Mouse (Mus musculus) 3T3-L1 (cell line): ENCODE data around the gene Gm10490.
"Not testable (repeated sequence)": the region's sequence is repeated elsewhere in the genome, so short reads cannot be mapped to it uniquely, and the experiment has no call there.

Experiments
- DNase-seq: peaks from one replicate; pipeline ENCODE4 v3.0.0-alpha.2; 2015; ENCODE audit warnings: low read depth, low spot score

Gm10490 gene

DNA sequence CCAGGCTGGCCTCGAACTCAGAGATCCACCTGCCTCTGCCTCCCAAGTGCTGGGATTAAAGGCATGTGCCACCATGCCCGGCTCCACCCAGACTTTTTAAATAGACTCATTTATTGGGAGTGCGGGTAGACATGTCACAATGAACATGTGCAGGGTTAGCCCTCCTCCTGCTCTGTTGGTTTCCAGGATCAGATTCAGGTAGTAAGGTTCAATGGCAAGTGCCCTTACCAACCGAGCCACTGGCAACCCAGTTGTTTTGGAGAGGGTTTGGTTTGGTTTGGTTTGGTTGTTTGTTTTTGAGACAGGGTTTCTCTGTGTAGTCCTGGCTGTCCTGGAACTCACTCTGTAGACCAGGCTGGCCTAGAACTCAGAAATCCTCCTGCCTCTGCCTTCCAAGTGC, at the start of gene Gm10490:
Gene Gm10490 (plus strand): TSS at position 301 of the 400 bp plus-strand sequence.
- DNase-seq: not testable (repeated sequence)

DNA sequence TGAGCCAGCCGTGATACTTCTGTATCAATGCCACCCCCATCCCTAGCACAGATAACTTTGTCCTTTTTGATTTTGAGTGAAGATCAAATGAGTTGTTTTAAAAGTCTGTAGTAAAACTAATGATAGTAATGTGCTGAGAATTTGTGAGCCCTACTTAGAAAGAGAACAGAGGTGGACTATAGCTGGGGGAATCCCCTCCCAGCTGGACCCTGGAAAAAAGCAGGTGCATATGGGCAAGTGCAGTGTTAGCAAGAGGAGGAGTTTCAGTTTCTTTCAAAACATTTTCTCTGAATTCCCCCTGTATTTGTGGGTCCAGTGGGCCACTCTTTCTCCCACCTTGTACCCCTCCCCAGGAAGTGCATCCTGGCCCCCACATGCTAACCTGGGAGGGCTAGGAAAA, 46.2 kb upstream of the Gm10490 start:
- DNase-seq: no peak

GRCm38 (mm10) chrX:7864551-7864950, 44.8 kb upstream of the Gm10490 start:
- DNase-seq: no peak

- DNase-seq: no peak
These were observed 44.0 kb upstream of the Gm10490 start for GRCm38 (mm10) chrX:7865343-7865742.

DNA sequence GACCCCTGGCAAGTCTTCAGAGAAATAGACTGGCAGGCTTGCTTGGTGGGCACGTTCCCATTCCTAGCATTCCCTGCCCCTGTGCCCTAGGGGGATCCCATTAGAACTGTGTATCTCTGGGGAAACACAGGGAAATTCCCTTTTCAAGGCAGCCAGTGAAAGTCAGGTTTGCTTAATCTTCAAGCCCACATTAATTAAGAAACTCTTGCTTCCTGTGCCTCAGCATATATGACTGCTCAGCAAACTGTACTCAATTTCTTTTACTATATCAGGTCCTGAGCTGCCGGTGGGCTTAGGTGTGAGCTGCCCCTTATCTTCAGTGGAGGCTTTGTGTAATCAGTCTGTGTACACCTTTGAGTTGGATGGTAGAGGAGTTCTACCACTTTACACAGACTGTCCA, 43.6 kb upstream of the Gm10490 start:
- no peak for DNase-seq

GRCm38 (mm10) chrX:7867141-7867540, 42.2 kb upstream of the Gm10490 start:
- no peak for DNase-seq

DNA sequence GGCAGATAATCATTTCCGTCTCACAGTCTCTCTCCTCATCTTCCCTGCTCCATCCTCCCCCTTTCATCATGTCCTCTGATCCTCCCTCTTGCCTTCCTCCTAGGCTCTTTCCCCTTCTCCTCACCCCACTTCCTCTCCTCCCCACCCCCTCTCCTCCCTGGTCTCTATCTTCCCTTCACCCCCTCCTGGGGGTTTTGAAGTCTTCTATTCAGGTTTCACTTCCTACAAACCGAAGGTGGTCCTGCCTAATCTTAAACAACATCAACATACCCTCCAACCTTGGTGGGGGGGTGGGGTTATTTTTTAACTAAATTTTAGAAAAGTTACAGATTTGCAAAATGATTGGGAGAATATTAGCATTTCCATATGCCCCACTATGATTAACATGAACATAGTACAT, 40.8 kb upstream of the Gm10490 start:
- no peak for DNase-seq

- no peak for DNase-seq
These were observed 39.5 kb upstream of the Gm10490 start for GRCm38 (mm10) chrX:7869826-7870225.

DNA sequence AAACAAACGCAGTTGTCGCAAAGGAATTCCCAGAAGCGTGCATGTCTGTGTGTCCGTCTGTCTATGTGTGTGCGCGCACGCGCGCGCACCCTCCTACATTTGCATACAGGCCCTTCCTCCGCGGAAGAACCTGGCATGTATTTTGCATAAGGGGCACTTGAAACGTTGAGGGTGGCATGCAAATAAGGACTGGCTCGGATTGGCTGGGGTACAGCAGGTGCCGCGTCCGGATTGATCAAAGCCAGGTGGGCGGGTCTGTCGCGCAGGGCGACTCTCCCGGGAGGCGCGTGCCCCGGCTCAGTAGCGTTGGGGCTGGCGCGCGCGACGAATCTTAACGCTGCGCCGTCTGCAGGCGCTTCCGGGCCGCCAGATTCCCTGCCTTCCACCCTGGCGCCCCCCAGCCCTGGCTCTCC, 31.3 kb upstream of the Gm10490 start, which contains the start of gene Pim2:
Gene Pim2 (plus strand): TSS at position 256 of the 413 bp plus-strand sequence.
- DNase-seq: no peak

- no peak for DNase-seq
These were observed 30.8 kb upstream of the Gm10490 start for GRCm38 (mm10) chrX:7878495-7878894.

GRCm38 (mm10) chrX:7879819-7880218, 29.5 kb upstream of the Gm10490 start:
- peak; percentile 27 for DNase-seq

- DNase-seq: peak; percentile 95
These were observed 25.3 kb upstream of the Gm10490 start, which contains the start of gene Slc35a2 for GRCm38 (mm10) chrX:7883841-7884567. Gene Slc35a2 (plus strand): TSS chrX:7884028.

- no peak for DNase-seq
These were observed 11.1 kb upstream of the Gm10490 start for GRCm38 (mm10) chrX:7898211-7898610.

- peak; percentile 96 for DNase-seq
These were observed 10.2 kb upstream of the Gm10490 start, which contains the start of the genes Pqbp1 and Timm17b for GRCm38 (mm10) chrX:7898880-7899874. Gene Pqbp1 (minus strand): TSS chrX:7899269. Gene Timm17b (plus strand): TSS chrX:7899357.

DNA sequence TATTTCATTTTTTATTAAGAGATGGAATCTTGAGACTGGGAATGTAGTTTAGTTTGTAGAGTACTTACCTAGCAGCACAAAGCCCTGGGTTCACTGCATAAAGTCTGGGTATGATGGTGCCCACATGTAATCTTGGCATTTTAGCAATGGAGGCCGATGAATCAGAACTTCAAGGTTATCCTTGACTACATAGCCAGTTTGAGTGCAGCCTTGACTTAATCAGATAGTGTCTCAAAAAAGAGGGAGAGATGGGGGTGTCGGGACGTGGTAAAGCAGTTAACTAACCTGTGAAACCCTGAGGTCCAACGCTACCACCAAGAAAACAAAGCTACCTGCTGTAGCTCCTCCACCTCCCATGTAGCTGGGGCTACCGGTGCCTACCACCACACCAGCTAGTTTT, 4.9 kb upstream of the Gm10490 start:
- DNase-seq: no peak

DNA sequence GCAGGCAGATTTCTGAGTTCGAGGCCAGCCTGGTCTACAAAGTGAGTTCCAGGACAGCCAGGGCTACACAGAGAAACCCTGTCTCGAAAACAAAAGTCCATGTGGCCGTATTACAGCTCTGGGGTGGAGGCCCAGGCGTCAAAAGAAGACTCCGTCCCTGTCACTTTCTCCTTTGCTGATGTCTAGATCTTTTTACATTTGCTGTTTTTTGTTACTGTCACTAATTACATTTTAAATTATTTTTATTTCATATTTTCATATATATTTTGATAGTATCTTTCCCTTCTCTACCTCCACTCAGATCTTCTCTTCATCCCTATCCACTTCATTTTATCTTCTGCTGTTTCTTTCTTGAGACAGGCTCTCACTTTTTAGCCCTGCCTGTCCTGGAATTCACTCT, 1.6 kb upstream of the Gm10490 start, which contains the start of gene Gm10491:
Gene Gm10491 (minus strand): TSS at position 101 of the 400 bp plus-strand sequence.
- no peak for DNase-seq

GRCm38 (mm10) chrX:7910473-7910872, 1.1 kb downstream of the Gm10490 start:
- peak; percentile 22 for DNase-seq

DNA sequence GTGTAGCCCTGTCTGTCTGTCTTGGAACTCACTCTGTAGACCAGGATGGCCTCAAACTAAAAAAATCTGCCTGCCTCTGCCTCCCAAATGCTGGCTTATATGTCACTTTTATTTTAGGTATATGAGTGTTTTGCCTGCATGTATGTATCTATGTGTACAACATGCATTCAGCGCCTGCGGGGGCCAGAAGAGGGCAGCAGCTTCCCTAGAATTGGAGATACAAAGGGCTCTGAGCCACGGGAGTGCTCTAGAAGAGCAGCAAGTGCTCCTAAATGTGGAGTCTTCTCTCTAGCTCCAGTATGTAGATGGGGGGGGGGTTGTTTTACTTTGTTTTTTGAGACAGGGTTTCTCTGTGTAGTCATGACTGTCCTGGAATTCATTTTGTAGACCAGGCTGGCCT, 6.3 kb downstream of the Gm10490 start:
- peak; percentile 24 for DNase-seq

DNA sequence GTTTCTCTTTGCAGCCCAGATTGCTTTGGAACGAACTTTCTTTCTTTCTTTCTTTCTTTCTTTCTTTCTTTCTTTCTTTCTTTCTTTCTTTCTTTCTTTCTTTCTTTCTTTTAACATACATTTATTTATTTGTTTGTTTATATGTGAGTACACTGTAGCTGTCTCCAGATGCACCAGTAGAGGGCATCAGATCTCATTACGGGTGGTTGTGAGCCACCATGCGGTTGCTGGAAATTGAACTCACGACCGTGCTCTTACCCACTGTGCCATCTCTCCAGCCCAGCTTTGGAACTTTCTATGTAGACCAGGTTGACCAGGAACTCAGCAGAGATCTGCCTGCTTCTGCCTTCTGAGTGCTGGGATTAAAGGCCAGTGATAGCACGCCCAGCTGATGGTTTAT, 8.6 kb downstream of the Gm10490 start:
- not testable (repeated sequence) for DNase-seq

DNA sequence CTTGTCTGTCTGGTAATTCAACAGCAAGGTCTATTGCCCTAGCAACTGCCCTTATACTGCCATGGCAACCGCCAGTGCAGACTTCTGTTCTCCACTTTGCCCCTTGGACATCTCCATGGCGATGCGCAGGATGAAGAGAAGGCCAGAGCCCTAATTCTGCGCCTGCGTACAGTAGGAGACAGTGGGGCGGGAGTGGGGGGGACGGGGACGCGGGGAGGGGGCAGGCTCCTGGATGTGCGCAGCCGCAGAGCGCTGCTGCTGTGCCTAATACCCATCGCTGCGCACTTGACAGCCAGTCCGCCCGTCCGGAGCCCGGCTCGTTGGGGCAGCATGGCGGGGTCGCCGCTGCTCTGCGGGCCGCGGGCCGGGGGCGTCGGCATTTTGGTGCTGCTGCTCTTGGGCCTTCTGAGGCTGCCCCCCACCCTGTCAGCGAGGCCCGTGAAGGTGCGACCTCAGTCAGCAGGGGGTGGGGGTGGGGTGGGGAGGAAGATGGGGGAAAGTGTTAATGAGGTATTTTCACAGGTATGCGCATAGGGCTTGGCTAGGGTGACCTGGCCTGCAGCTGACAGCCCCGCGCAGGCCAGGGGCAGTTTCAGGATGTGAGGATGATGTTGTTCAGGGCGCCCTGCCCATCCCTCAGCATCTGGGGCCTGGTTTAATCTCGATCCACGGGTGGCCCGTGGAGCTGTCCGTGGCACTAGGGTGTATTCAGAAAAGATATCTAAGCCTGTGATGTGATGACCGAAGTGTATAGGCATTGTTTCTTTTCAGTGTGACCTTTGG, 10.4 kb downstream of the Gm10490 start, which contains the start of gene Pcsk1n:
Gene Pcsk1n (plus strand): TSS at position 222 of the 783 bp plus-strand sequence.
- DNase-seq: no peak

DNA sequence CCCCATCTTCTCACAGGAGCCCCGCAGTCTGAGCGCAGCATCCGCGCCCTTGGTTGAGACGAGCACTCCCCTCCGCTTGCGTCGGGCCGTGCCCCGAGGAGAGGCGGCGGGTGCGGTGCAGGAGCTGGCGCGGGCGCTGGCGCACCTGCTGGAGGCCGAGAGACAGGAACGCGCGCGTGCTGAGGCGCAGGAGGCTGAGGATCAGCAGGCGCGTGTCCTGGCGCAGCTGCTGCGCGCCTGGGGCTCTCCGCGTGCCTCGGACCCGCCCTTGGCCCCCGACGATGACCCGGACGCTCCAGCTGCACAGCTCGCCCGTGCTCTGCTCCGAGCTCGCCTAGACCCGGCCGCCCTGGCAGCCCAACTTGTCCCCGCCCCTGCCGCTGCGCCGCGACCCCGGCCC, 12.7 kb downstream of the Gm10490 start:
- DNase-seq: no peak
